Mouse (Mus musculus): ENCODE measurements around the gene Adipor1. TPM values are rescaled to one million over a fixed set of nuclear protein-coding genes. Genes with fewer than 3 reads are reported as not detected.

The Adipor1 gene
- 10 to 100 TPM; 63.4 to 66.2 TPM for total RNA-seq (2021)
- long read RNA-seq, experiment 1, transcript Adipor1-202 (8 exons, 3,446 nt): minor isoform, 47 of 256 reads
- long read RNA-seq, experiment 1, transcript Adipor1-201 (8 exons, 3,123 nt): major isoform, 186 of 256 reads
- long read RNA-seq, experiment 1, partial matches to known transcripts: 10 of 256 reads
- long read RNA-seq, experiment 1, other reads (novel, unspliced or antisense): 13 of 256 reads
- long read RNA-seq, experiment 2, transcript Adipor1-201 (8 exons, 3,123 nt): major isoform, 181 of 250 reads
- long read RNA-seq, experiment 2, transcript Adipor1-202 (8 exons, 3,446 nt): minor isoform, 50 of 250 reads
- long read RNA-seq, experiment 2, partial matches to known transcripts: 7 of 250 reads
- long read RNA-seq, experiment 2, other reads (novel, unspliced or antisense): 12 of 250 reads

DNA sequence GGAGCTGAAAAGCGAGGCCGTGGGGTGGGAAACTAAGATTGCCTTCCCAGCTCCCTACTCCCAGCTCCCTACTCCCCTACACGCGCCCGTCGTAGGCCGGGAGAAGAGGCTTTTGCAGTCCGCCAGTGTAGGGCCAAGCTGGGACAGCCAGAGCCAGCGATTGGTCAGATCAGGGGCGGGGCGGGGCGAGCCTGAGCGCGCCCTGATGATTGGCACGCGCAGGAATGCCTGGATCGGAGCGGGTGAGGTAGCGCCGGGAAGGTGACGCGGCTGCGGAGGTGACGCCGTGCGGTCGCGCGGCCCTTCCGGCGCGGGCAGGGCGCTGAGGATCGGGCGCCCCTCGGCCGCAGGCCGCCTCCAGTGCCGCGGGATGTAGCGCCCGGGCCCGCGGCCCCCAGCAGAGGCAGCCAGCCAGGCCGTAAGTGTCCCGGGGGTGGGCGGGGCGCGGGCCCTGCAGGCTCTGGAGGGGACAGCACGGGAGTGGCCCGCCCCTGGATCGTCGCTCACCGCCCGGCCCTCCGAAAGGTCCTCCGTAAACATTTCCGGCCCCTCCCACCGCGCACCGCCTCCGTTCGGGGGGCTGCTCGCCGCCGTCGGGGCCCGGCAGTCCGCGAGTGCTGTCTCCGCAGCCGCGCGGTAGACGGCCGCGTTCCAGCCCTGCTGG lies at the start of gene Adipor1:
Gene Adipor1 (plus strand): TSS at position 211 of the 664 bp plus-strand sequence.
- intact Hi-C loops (cut with DNase I): loop anchor here (5.0 kb wide), 1 partner anchor 53 kb away; the partner anchor contains the start of gene Tmem183a
- peak; percentile 98 for DNase-seq (ENCODE audit: low spot score in 2 of 2)

DNA sequence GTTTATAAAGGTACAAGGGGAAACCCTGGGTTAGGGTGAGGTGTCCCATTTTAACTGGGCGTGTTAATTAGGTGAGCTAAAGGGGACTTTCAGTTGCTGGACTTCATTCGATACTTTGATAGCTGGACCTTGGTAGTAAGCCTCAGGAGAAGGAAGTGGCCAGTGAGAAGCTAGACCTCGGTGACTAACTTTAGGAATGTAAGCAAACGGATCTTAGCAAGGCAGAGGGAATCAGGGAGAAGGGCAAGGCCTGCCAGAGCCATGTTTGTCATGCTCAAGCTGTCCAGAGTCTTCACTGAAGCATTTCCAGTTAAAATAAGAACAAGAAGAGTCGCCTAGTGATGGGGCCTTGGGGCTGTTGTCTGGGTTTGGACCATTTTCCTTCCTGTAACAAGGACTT lies 49.7 kb upstream of the Adipor1 start:
- intact Hi-C loops (cut with DNase I): loop anchor here (10.0 kb wide), 1 partner anchor 249 kb away; no protein-coding TSS in a partner anchor
- no peak for DNase-seq (ENCODE audit: low spot score in 2 of 2)

DNA sequence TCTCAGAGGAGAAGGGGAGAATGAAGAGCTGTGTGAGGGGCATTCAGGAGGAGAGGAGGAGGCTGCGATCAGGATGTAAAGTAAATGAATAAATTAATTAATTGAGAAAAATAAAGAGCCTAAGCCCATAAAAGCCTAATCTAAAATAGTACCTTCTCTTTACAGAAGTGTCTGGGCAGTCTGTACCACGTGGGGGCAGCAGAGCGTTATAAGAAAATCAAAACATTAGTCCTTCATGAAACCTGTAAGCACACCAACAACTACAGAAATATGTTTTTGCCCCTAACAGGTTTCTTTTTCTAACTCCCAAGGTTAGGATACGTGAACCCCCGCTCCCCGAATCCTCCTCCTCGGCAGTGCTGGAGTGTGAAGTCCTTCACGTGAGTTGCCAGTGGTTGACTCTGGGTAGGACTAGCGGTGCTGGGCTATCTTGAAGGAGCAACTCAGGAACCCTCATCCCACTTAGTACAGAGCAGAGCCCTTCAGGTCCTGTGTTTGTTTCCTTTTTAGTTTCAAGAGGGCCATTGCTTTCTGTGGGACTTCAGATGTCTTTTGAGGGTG lies 46.3 kb upstream of the Adipor1 start:
- DNase-seq (ENCODE audit: low spot score in 2 of 2): peak; percentile 58 to 78
- intact Hi-C loops (cut with DNase I): loop anchor here (10.0 kb wide), 1 partner anchor 246 kb away; no protein-coding TSS in a partner anchor

DNA sequence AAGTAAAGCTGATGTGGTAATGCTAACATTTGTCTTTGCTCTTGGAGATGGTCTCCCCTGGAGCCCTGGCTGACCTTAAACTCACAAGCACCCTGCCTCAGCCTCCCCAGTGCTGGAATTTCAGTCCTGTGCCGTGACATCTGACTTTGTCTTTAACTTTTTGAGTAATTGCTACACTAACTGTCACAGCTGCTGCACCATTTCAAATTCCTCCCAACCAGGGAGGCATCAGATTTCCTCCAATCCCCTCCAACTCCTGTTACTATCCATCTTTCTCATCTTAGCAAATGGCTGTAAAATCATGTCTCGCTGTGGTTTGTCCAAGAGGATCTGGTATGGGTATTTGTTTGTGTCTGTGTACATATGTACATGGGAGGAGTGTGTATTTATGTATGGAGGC lies 41.1 kb upstream of the Adipor1 start:
- intact Hi-C loops (cut with DNase I): no loop called here
- no peak for DNase-seq (ENCODE audit: low spot score in 2 of 2)

DNA sequence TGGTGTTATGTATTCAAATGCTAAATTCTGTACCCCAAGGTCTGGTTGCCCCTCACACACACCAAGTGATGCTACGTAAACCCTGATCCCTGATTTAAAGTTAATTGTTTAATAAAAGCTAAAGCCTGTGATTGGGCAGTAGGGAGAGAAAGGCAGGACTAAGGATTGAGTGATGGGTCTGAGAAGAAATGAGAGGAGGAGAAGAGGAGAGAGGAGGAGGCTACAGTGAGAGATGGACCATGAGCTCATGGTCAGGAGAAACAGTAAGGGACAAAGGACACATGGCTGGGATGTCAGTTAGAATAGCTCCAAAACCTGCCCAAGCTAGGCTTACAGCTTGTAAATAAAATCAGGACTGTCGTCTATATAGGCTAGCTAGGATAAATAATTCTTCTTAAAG lies 34.1 kb upstream of the Adipor1 start:
- intact Hi-C loops (cut with DNase I): no loop called here
- DNase-seq (ENCODE audit: low spot score in 2 of 2): no peak

DNA sequence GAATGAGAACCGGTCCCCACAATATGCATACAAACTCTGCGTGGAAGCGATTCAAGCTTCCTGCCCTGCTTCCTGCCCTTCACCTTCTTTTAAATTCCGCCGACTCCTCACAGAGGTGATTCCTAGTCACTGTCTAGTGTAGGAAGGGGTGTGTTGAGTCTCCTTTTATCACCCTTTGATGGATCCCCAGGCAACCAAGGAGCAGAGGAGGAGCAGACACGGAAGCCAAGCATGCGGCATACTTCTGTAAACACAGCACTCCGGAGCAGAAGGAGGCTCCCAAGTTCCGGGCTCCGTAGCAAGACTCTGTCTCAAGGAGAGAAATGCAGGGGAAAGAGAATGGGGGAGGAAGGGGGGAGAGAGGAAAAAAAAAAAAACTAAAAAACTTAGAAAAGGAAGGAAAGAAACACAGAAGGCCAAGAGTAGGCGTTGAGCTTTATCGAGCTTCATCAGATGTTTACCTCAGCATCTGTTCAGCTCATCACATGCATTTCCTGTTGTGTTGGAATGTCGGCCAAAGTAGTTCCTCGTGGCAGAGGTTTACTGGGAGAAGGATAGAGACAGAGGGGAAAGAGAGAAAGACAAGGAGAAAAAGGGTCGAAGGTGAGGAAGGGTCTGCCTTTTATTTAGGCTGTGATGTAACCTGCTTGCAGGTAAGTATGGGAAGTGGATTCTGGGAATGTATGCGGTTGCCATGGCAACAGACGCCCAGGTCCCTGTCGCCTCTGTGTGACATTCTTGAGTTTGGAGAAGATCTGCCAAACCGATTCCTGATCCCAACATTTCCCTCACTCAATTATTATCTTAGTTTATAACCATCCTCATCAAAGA lies 33.2 kb upstream of the Adipor1 start:
- peak; percentile 17 to 34 for DNase-seq (ENCODE audit: low spot score in 2 of 2)
- intact Hi-C loops (cut with DNase I): no loop called here

DNA sequence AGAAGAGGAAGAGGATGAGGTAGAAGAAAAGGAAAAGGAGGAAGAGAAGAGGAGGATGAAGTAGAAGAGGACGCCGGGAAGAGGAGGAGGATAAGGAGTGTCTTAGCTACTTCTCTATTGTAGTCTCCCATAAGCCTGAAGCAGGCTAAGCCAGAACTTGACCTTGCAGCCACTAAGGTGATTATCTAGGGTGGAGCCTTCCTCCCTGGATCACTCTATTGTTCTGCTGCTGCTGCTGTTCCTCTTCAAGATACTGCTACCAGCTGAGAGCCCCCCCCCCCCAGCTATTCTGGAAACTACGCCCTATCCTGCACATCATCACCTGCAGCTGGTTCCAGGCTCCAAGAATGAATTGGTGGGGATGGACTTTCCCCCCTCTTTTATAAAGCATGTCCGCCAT lies 30.6 kb upstream of the Adipor1 start:
- intact Hi-C loops (cut with DNase I): no loop called here
- no peak for DNase-seq (ENCODE audit: low spot score in 2 of 2)

DNA sequence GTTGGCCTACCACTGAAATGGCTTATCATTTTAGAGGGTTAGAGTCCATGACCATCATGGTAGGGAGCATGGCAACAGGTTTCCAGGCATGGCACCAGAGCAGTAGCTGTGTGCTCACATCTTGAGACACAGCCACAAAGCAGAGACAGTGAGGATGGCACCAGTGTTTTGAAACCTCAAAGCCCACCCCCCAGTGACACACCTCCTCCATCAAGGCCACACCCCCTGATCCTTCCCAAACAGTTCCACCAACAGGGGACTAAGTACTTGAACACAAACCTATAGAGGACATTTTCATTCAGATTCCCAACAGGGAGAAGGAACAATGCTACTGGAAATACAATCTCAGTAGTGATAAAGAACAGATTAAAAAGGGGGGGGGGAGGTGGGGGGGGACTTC lies 30.0 kb upstream of the Adipor1 start:
- intact Hi-C loops (cut with DNase I): no loop called here
- DNase-seq (ENCODE audit: low spot score in 2 of 2): no peak

DNA sequence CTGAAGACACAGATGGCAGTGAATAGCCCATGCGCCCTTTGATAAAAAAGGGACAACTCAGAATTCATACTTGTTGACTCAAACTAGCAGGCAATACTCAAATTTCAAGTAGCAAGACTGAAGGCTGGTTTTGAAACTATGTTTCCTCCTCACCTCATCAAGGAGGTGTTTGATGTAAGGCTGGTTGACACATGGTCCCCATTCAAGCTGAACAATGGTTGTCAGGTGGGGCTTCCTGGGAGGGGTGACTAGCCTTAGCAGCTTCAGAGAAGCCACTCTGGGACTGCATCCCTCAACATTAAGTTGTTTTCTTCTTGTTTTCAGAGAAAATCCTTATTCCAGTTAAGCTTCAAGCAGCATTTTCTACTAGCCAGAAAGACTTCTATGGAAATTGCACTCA lies 29.5 kb upstream of the Adipor1 start, which contains the start of gene 4933406M09Rik:
Gene 4933406M09Rik (plus strand): TSS at position 275 of the 400 bp plus-strand sequence.
- intact Hi-C loops (cut with DNase I): no loop called here
- DNase-seq (ENCODE audit: low spot score in 2 of 2): no peak

DNA sequence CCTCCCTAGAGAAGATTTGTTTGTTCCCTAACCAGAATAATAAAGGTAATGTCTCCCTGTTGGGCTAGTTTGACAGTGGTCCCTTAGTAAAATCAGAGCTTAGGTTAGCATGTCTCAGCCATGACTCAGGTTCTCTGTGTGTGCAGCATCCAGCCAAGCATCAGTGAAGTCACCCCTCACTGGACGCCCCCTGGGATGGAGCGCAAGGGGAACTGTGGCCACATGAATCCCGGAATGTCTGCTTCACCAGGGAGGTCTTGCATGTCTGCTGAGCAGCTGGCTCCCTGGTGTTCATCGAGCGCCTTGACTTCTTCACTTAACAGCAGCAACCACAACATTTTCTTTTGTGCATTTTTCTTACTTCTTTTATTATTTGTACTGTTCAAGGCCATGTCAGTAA lies 21.4 kb upstream of the Adipor1 start:
- intact Hi-C loops (cut with DNase I): no loop called here
- DNase-seq (ENCODE audit: low spot score in 2 of 2): no peak

DNA sequence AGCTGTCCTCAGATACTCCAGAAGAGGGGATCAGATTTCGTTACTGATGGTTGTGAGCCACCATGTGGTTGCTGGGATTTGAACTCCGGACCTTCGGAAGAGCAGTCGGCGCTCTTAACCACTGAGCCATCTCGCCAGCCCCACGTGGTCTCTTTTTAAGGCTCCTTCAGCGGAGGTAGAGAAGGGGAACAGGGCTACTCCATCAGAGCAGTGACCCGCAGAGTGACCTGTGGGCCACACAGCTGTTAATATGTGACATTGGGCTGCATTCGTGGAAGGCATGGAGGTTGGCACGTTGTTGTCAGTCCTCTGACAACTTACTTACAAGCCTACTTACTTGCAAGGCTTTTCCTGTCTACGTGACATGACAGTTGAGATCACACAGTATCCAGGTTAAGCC lies 17.0 kb upstream of the Adipor1 start:
- intact Hi-C loops (cut with DNase I): no loop called here
- DNase-seq (ENCODE audit: low spot score in 2 of 2): no peak

DNA sequence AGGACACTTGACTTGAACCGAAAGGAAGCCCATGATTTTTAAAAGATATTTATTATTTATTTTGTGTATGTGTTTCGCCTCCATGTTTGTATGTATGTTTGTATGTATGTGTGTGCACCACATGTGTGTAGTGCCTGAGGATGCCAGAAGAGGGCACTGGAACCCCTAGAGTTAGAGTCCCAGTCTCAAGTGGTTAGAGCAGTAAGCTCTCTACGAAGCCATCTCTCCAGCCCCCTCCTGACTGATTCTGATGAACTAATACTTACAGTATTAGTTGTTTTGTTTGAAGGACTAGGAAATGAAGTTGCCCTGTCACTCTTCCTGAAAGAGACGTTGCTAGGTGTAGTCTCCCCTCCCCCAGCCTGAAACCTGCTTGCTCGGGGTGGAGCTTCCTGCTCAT lies 15.4 kb upstream of the Adipor1 start:
- intact Hi-C loops (cut with DNase I): no loop called here
- no peak for DNase-seq (ENCODE audit: low spot score in 2 of 2)

DNA sequence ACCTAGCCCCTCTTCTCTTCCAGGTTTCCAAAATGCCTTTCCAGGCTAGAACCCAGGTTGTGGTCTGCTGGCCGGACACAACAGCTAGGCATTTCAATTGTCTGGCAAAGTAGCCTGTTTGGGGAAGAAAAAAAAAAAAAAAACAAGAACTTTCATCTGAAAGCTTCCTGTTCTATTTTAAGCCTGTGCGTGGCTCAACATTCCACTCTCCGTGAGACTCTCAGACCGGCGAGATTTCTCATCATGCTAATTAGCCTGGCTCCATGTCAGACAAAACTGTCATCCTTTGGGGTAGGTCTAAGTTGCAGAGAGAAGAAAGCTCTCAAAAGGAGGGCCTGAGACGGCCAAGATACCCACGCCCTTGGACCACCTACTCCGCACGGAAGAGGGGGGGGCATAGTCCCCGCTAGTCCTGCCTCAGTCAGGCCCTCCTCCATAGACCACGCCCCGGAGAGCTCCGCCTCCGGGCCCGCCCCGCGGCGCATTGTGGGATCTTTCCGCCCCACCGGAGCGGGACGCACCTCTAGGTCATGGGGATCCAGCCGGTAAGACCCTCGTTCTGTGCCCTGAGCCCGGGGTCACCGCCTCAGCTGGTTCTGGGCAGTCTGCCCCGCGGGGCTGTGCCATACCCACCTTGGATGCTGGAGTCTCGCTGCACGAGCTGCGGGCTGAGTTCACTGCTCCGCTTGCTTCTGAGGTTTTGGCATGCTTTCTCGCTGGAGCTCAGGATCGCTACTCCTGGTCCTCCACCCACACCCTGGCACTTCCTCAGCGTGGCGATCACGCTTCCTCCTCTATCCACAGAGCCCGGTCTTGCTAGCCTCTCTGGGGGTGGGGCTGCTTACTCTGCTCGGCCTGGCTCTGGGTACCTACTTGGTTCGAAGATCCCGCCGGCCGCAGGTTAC lies 9.4 kb upstream of the Adipor1 start, which contains the start of gene Cyb5r1:
Gene Cyb5r1 (plus strand): TSS at position 51 of the 905 bp plus-strand sequence.
- peak; percentile 50 to 64 for DNase-seq (ENCODE audit: low spot score in 2 of 2)
- intact Hi-C loops (cut with DNase I): no loop called here

DNA sequence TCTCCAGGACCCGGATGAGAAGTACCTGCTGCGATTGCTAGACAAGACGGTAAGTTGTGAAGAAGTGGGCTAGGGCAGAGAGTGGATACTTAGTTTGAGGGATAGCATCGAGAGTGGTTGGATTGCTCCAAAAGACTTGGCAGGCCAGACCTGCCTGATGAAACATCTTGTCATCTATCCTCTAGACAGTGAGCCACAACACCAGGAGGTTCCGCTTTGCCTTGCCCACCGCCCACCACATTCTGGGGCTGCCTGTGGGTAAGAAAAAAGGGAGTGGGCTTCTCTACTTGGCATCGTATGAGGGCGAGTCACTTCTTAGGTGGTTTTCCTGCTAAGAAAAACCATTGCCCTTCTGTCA lies 8.8 kb upstream of the Adipor1 start:
- no peak for DNase-seq (ENCODE audit: low spot score in 2 of 2)
- intact Hi-C loops (cut with DNase I): no loop called here

DNA sequence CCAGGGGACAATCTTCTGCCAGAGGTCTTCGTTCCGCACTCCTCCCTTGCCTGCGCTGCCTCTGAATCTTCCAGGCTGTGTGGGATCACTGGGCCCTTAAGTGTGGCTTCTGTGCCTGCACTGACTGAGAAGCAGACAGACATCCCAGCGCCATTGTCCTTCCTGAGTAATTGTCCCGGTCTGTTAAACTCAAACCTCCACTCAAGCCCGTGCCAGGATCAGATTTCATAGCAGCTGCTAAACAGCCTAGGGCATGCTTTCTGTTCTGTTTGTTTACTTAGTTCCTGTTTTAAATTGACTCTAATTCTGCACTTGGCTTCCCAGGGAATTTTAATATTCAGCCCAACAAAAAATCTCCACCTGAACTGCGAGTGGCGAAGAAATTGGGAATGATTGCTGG lies 7.1 kb upstream of the Adipor1 start:
- DNase-seq (ENCODE audit: low spot score in 2 of 2): no peak
- intact Hi-C loops (cut with DNase I): no loop called here

DNA sequence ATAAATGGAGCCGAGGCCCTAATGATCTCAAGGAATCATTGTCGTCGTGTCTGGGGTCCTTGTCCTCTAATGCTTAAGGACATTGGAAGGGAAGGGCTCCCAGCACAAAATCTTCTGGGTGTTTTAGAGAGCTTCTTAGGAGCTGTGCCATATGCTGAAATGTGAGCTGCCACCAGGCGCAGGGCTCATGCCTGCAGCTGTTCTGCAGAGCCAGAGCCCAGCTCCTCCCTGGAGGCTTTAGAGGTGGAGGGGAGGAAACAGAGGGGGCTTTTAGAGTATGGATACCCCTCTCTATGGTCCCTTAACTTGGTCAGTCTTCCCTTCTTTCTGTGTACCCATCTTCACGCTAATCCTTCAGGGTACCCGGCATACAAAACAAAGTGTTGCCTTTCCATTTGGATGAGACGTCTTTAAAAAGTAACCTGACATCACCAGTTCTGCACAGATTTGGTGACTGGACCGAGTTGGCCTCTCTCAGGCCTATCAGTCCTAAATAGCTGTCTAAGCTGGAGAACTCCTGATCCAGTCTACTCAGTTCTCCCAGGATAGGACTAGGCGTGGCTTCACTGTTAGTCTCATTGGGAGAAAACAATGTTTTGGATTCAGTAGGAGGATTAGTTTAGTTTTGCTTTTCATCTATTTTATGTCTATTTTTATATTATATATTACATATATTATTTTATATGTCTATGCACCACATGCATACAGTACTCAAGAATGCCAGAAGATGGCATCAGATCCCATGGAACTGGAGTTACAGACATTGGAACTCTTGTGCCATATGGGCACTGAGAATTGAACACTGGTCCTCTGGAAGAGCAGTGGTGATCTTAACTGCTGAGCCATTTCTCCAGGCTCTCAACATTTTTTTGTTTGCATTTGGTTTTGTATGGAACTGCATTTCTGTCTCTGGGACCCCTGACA lies 3.2 kb upstream of the Adipor1 start:
- intact Hi-C loops (cut with DNase I): no loop called here
- no peak for DNase-seq (ENCODE audit: low spot score in 2 of 2)

DNA sequence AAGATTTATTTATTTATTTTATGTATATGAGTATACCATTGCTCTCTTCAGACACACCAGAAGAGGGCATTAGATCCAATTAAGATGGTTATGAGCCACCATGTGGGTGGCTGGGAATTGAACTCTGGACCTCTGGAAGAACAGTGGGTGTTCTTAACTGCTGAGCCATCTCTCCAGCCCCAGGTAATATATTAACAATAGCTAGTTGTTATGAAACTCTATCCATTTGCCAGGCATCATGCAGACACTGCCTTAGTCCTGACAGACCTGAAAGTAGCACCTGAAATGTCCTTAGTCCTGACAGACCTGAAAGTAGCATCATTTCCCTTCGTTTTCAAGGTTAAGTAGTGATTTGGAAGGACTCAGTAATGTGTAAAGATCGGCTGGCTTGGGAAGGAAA lies 1.1 kb upstream of the Adipor1 start:
- no peak for DNase-seq (ENCODE audit: low spot score in 2 of 2)
- intact Hi-C loops (cut with DNase I): no loop called here
